Mouse (Mus musculus) ES-E14 (cell line): ENCODE results near the gene Zmat3. TPM values are rescaled to one million over a fixed set of nuclear protein-coding genes. Genes with fewer than 3 reads are reported as not detected.

Experiments
- DNase-seq: peaks from one replicate; pipeline ENCODE4 v3.0.0-alpha.2; 2013; ENCODE audit warnings: low read depth, low spot score
- H3K27ac ChIP-seq: 2 replicates; pipeline ENCODE4 v1.5.1; 2012; ENCODE audit warnings: low read depth, mild to moderate bottlenecking, low read length, moderate library complexity, mixed read lengths; ENCODE audit not compliant: poor library complexity, insufficient read depth, severe bottlenecking
- H3K36me3 ChIP-seq: 2 replicates; pipeline ENCODE4 v1.6.1; 2012; ENCODE audit warnings: mild to moderate bottlenecking, low read length, moderate library complexity, mixed read lengths; ENCODE audit not compliant: control insufficient read depth, poor library complexity, insufficient read depth, severe bottlenecking
- H3K4me1 ChIP-seq, 2 experiments: fragments of 150-350 bp in 1 of 2; sonication (generic) in 1 of 2; 2 replicates each; pipeline ENCODE4 v1.6.1; 2012; ENCODE audit warnings: low read length in 2 of 2, mild to moderate bottlenecking in 1 of 2, mixed read lengths in 1 of 2; ENCODE audit not compliant: control insufficient read depth in 2 of 2, insufficient read depth in 2 of 2, poor library complexity in 1 of 2
- H3K4me3 ChIP-seq, 2 experiments: fragments of 150-350 bp in 1 of 2; sonication (generic) in 1 of 2; 2 replicates each; pipeline ENCODE4 v1.5.1; 2012; ENCODE audit warnings: low read length in 2 of 2, low read depth in 1 of 2, mild to moderate bottlenecking in 1 of 2, mixed read lengths in 1 of 2; ENCODE audit not compliant: insufficient read depth in 1 of 2, poor library complexity in 1 of 2, severe bottlenecking in 1 of 2
- H3K9ac ChIP-seq: 2 replicates; pipeline ENCODE4 v1.6.1; 2012; ENCODE audit warnings: low read depth, mild to moderate bottlenecking, low read length, mixed read lengths; ENCODE audit not compliant: poor library complexity, insufficient read depth, severe bottlenecking
- H3K9me3 ChIP-seq: fragments of 150-350 bp; sonication (generic); 2 replicates; pipeline ENCODE4 v1.6.1; 2012; ENCODE audit warnings: low read depth, mild to moderate bottlenecking, low read length; ENCODE audit not compliant: control insufficient read depth, insufficient read depth
- CHD2 ChIP-seq: IDR thresholded peaks from 2 replicates; pipeline ENCODE4 v1.6.1; 2014; ENCODE audit warnings: mild to moderate bottlenecking, low read depth, low read length, inconsistent platforms
- HCFC1 ChIP-seq: IDR thresholded peaks from 2 replicates; pipeline ENCODE4 v1.6.1; 2012; ENCODE audit warnings: low read length, inconsistent platforms, borderline replicate concordance; ENCODE audit not compliant: insufficient read depth
- MAFK ChIP-seq: IDR thresholded peaks from 2 replicates; pipeline ENCODE4 v1.6.1; 2014; ENCODE audit warnings: mild to moderate bottlenecking, low read depth, low read length, inconsistent platforms; ENCODE audit not compliant: insufficient read depth
- ZC3H11A ChIP-seq: IDR thresholded peaks from 2 replicates; pipeline ENCODE4 v1.6.1; 2012; ENCODE audit warnings: low read depth, mild to moderate bottlenecking, inconsistent platforms, low read length, borderline replicate concordance
- ZNF384 ChIP-seq: IDR thresholded peaks from 2 replicates; pipeline ENCODE4 v1.6.1; 2012; ENCODE audit warnings: low read depth, low read length, inconsistent platforms
- in situ Hi-C, 2 experiments: fragments of 600-800 bp; cut with MboI; formaldehyde crosslinking; loops; one replicate each; pipeline ENCODE4 v1.15.1; 2025; ENCODE audit warnings: low sequenced_read_pairs in 2 of 2, inconsistent platforms in 1 of 2; ENCODE audit not compliant: unreplicated experiment in 2 of 2
- total RNA-seq: library from RNA; depleted of rRNA; stranded (reverse); fragments of 300-350 nt; gene quantifications from 2 replicates; pipeline ENCODE4 v1.2.3, GENCODE M21; 2012

Gene Zmat3
- total RNA-seq, 1 experiment, result 30.9 TPM

- H3K36me3 ChIP-seq, result peaks cover 20% of the 10 kb centered on the region
- peak overlapping the region; percentile 64 to 80 for H3K4me3 ChIP-seq
- H3K9me3 ChIP-seq, result no peaks in the 10 kb centered on the region
- in situ Hi-C loops, result no loop called here
- H3K9ac ChIP-seq, result peak overlapping the region; percentile 89
- H3K27ac ChIP-seq, result peak overlapping the region; percentile 46
- peak; percentile 79 for DNase-seq
- H3K4me1 ChIP-seq, result peaks cover 3 to 14% of the 10 kb centered on the region in 2 experiments; a peak in 3 of 4 replicates
- TF ChIP-seq ZNF384, result no peak
- TF ChIP-seq HCFC1, result peak; percentile 33; the same call in 1 of the 2 replicates
- no peak for TF ChIP-seq MAFK
- no peak for TF ChIP-seq ZC3H11A
- peak; percentile 98 for TF ChIP-seq CHD2
These were observed 24.4 kb downstream of the Zmat3 start for GRCm38 (mm10) chr3:32341434-32341833.

- no peak for DNase-seq
- H3K27ac ChIP-seq, result no peak overlapping the region
- H3K9ac ChIP-seq, result no peak overlapping the region
- no peaks in the 10 kb centered on the region for H3K9me3 ChIP-seq
- in situ Hi-C loops, result loop anchor here in 1 of 2 experiments (10.0 kb wide), 1 partner anchor 167 kb away; no protein-coding TSS in a partner anchor
- H3K36me3 ChIP-seq, result peaks cover 18% of the 10 kb centered on the region
- no peak overlapping the region for H3K4me3 ChIP-seq
- peaks cover 3 to 20% of the 10 kb centered on the region in 2 experiments; a peak in 3 of 4 replicates for H3K4me1 ChIP-seq
- TF ChIP-seq ZNF384, result no peak
- TF ChIP-seq HCFC1, result no peak
- TF ChIP-seq CHD2, result no peak
- no peak for TF ChIP-seq ZC3H11A
- no peak for TF ChIP-seq MAFK
These were observed 27.6 kb downstream of the Zmat3 start for GRCm38 (mm10) chr3:32338231-32338630.

GRCm38 (mm10) chr3:32337770-32338169 lies 28.0 kb downstream of the Zmat3 start:
- no peak for TF ChIP-seq MAFK
- no peak for TF ChIP-seq ZNF384
- no peak for TF ChIP-seq ZC3H11A
- no peak for TF ChIP-seq HCFC1
- TF ChIP-seq CHD2, result no peak
- DNase-seq, result no peak

GRCm38 (mm10) chr3:32334901-32335300 lies 30.9 kb downstream of the Zmat3 start:
- DNase-seq, result no peak
- H3K9ac ChIP-seq, result no peak overlapping the region
- peaks cover 0 to 19% of the 10 kb centered on the region in 2 experiments; a peak in 2 of 4 replicates for H3K4me1 ChIP-seq
- H3K9me3 ChIP-seq, result no peaks in the 10 kb centered on the region
- no peak overlapping the region for H3K4me3 ChIP-seq
- no peak overlapping the region for H3K27ac ChIP-seq
- peaks cover 12% of the 10 kb centered on the region; the same call in 1 of the 2 replicates for H3K36me3 ChIP-seq
- in situ Hi-C loops, result loop anchor here in 1 of 2 experiments (10.0 kb wide), 1 partner anchor 170 kb away; no protein-coding TSS in a partner anchor
- TF ChIP-seq CHD2 (no peak), MAFK (no peak), ZC3H11A (no peak)

More at GRCm38 (mm10) chr3:32337770-32338169, 28.0 kb downstream of the Zmat3 start:
- peaks cover 3 to 20% of the 10 kb centered on the region in 2 experiments; a peak in 3 of 4 replicates for H3K4me1 ChIP-seq
- H3K9me3 ChIP-seq, result no peaks in the 10 kb centered on the region
- H3K4me3 ChIP-seq, result no peak overlapping the region
- peaks cover 16% of the 10 kb centered on the region for H3K36me3 ChIP-seq
- H3K27ac ChIP-seq, result no peak overlapping the region
- in situ Hi-C loops, result loop anchor here in 1 of 2 experiments (10.0 kb wide), 1 partner anchor 167 kb away; no protein-coding TSS in a partner anchor
- no peak overlapping the region for H3K9ac ChIP-seq

GRCm38 (mm10) chr3:32333456-32334086 lies 32.2 kb downstream of the Zmat3 start:
- Histone ChIP-seq H3K36me3 (peaks cover 12% of the 10 kb centered on the region; the same call in 1 of the 2 replicates), H3K27ac (no peak overlapping the region), H3K9ac (no peak overlapping the region), H3K4me3 (no peak overlapping the region), H3K9me3 (no peaks in the 10 kb centered on the region), H3K4me1 (peaks cover 0 to 14% of the 10 kb centered on the region in 2 experiments; a peak in 2 of 4 replicates)
- TF ChIP-seq ZC3H11A (peak; percentile 69; the same call in 1 of the 2 replicates), ZNF384 (no peak)
- in situ Hi-C loops, result loop anchor here in 1 of 2 experiments (10.0 kb wide), 1 partner anchor 171 kb away; no protein-coding TSS in a partner anchor
- peak; percentile 55 for DNase-seq
